Mouse (Mus musculus): ENCODE results near the gene Adamts15.

- TF ChIP-seq CTCF (IDR thresholded peaks at IDR 0.05; ENCODE audit: low read depth) (no peak), EP300 (optimal IDR thresholded peaks at IDR 0.05) (no peak)
Measured at GRCm38 (mm10) chr9:30966881-30967280, 44.6 kb upstream of the Adamts15 start.

Measured in stomach, postnatal 0 days (tissue).